Mouse (Mus musculus) right cerebral cortex, postnatal 14 days (tissue): ENCODE results near the gene Atp2b4.

ENCODE experiments used
- DNase-seq: peaks from one replicate; pipeline ENCODE4 v3.0.0; 2022

Atp2b4 gene

GRCm38 (mm10) chr1:133797979-133798820 lies 2.6 kb downstream of the Atp2b4 start:
- no peak for DNase-seq

GRCm38 (mm10) chr1:133797327-133797978 lies 3.4 kb downstream of the Atp2b4 start:
- DNase-seq, result no peak

GRCm38 (mm10) chr1:133793646-133794045 lies 7.2 kb downstream of the Atp2b4 start:
- DNase-seq, result no peak

GRCm38 (mm10) chr1:133790011-133790410 lies 10.8 kb downstream of the Atp2b4 start:
- DNase-seq, result no peak

GRCm38 (mm10) chr1:133788864-133789263 lies 12.0 kb downstream of the Atp2b4 start:
- DNase-seq, result no peak

- DNase-seq, result no peak
Observed at GRCm38 (mm10) chr1:133787500-133788210, 13.2 kb downstream of the Atp2b4 start.

GRCm38 (mm10) chr1:133784621-133785020 lies 16.2 kb downstream of the Atp2b4 start:
- DNase-seq, result no peak

GRCm38 (mm10) chr1:133781531-133781930 lies 19.3 kb downstream of the Atp2b4 start:
- DNase-seq, result no peak

- DNase-seq, result no peak
Observed at GRCm38 (mm10) chr1:133779043-133779442, 21.8 kb downstream of the Atp2b4 start.

- no peak for DNase-seq
Observed at GRCm38 (mm10) chr1:133777651-133778231, 23.1 kb downstream of the Atp2b4 start.

GRCm38 (mm10) chr1:133772553-133772952 lies 28.3 kb downstream of the Atp2b4 start:
- DNase-seq, result no peak

- DNase-seq, result no peak
Observed at GRCm38 (mm10) chr1:133771831-133772399, 28.9 kb downstream of the Atp2b4 start.

GRCm38 (mm10) chr1:133767994-133768393 lies 32.8 kb downstream of the Atp2b4 start:
- DNase-seq, result no peak

GRCm38 (mm10) chr1:133766901-133767529 lies 33.8 kb downstream of the Atp2b4 start:
- no peak for DNase-seq

GRCm38 (mm10) chr1:133765376-133765775 lies 35.5 kb downstream of the Atp2b4 start:
- no peak for DNase-seq

GRCm38 (mm10) chr1:133762946-133763422 lies 37.9 kb downstream of the Atp2b4 start:
- DNase-seq, result peak; percentile 33

GRCm38 (mm10) chr1:133761278-133761677 lies 39.6 kb downstream of the Atp2b4 start:
- DNase-seq, result no peak

GRCm38 (mm10) chr1:133754317-133754868 lies 46.4 kb downstream of the Atp2b4 start:
- DNase-seq, result no peak

- no peak for DNase-seq
Observed at GRCm38 (mm10) chr1:133753325-133753724, 47.5 kb downstream of the Atp2b4 start.

- no peak for DNase-seq
Observed at GRCm38 (mm10) chr1:133751621-133752020, 49.2 kb downstream of the Atp2b4 start.

GRCm38 (mm10) chr1:133749954-133750353 lies 50.9 kb downstream of the Atp2b4 start:
- DNase-seq, result no peak

- DNase-seq, result no peak
Observed at GRCm38 (mm10) chr1:133745078-133745495, 55.8 kb downstream of the Atp2b4 start.
